Mouse (Mus musculus) lung, embryonic 14.5 days (tissue): ENCODE measurements at regions not wholly inside any gene's neighbourhood (a gene's known extent, or its start where the extent isn't known, plus 50 kb on each side); places are given as distances from the start of the nearest gene placed in this dataset.

Source experiments
- ATAC-seq: fragments of 200-750 bp; cut with Nextera tagmentation; 2 replicates; pipeline ENCODE4 v1.8.0; 2017; ENCODE audit warnings: mild to moderate bottlenecking, moderate TSS enrichment, moderate library complexity; ENCODE audit not compliant: insufficient read depth
- DNase-seq: peaks from one replicate; pipeline ENCODE4 v3.0.0-alpha.2; 2015
- H3K27ac ChIP-seq: fragments of 300-500 bp; sonication (generic); 2 replicates; pipeline ENCODE4 v1.5.1; 2014; ENCODE audit warnings: low read depth, mild to moderate bottlenecking, moderate library complexity
- H3K27me3 ChIP-seq: fragments of 300-500 bp; sonication (generic); 2 replicates; pipeline ENCODE4 v1.6.1; 2014; ENCODE audit warnings: low read length, control low read depth; ENCODE audit not compliant: insufficient read depth
- H3K36me3 ChIP-seq: fragments of 300-500 bp; sonication (generic); 2 replicates; pipeline ENCODE4 v1.6.1; 2014; ENCODE audit warnings: control low read depth; ENCODE audit not compliant: insufficient read depth
- H3K4me1 ChIP-seq: fragments of 300-500 bp; sonication (generic); 2 replicates; pipeline ENCODE4 v1.6.1; 2014; ENCODE audit warnings: antibody characterized with exemption, control low read depth; ENCODE audit not compliant: insufficient read depth
- H3K4me2 ChIP-seq: fragments of 300-500 bp; sonication (generic); 2 replicates; pipeline ENCODE4 v1.6.1; 2014; ENCODE audit warnings: mild to moderate bottlenecking
- H3K4me3 ChIP-seq: fragments of 300-500 bp; sonication (generic); 2 replicates; pipeline ENCODE4 v1.5.1; 2014; ENCODE audit warnings: low read depth, low read length
- H3K9ac ChIP-seq: fragments of 300-500 bp; sonication (generic); 2 replicates; pipeline ENCODE4 v1.6.1; 2014
- H3K9me3 ChIP-seq: fragments of 300-500 bp; sonication (generic); 2 replicates; pipeline ENCODE4 v1.6.1; 2016; ENCODE audit warnings: low read depth, low read length, control low read depth
- CTCF ChIP-seq: IDR thresholded peaks from 2 replicates; pipeline ENCODE4 v1.5.1; 2016; ENCODE audit warnings: antibody characterized with exemption, low read depth
- WGBS: fragments of 180-500 bp; shearing (Covaris S2); extraction: QIAGEN DNeasy Blood & Tissue Kit; methylation state at CpG from one replicate; pipeline ENCODE4 v1.1.7; 2014; 5-methylcytosine and 5-hydroxymethylcytosine counted together

DNA sequence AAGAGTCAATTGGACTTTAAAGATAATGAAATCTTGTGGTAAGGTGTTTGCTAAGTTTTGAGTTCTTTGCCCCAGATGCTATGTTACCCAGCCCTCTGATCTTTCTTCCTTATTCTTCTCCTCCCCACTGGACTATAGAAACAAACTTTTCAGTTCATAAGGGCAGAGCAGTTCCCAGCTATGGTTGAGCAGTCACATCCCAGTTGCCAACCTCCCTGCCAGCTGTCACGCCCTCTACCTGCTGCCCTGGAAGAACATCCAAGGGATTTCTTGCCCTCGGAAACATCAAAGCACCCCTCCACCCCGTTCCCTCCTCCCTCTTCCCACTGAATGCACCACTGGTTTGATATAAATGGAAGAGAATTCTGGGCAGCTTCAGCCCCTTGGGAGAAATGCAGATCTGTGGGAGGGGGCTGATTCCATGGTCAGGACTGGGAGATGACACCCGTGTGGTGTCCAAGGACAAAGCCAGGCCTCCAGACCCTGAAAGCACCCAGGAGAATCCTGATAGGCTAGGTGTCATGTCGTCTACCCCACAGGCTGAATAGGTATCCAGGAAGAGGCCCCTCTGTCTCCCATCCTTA lies 250.8 kb upstream of the Ubash3b start:
- Histone ChIP-seq H3K4me1 (no peaks in the 10 kb centered on the region), H3K9ac (no peak overlapping the region), H3K27ac (no peak overlapping the region), H3K9me3 (no peaks in the 10 kb centered on the region), H3K36me3 (no peaks in the 10 kb centered on the region), H3K27me3 (no peaks in the 10 kb centered on the region), H3K4me3 (no peak overlapping the region), H3K4me2 (no peak overlapping the region)
- TF ChIP-seq CTCF = no peak
- no peak for ATAC-seq
- WGBS = 47% methylated on average over 5 of the region's 5 CpGs
- no peak for DNase-seq

- Histone ChIP-seq H3K4me1 (no peaks in the 10 kb centered on the region), H3K9me3 (no peaks in the 10 kb centered on the region), H3K27me3 (no peaks in the 10 kb centered on the region), H3K9ac (no peak overlapping the region), H3K4me3 (no peak overlapping the region), H3K4me2 (no peak overlapping the region), H3K27ac (no peak overlapping the region), H3K36me3 (no peaks in the 10 kb centered on the region)
- TF ChIP-seq CTCF = no peak
- 33% methylated on average over 2 of the region's 2 CpGs for WGBS
- DNase-seq (no peak), ATAC-seq (no peak)
These were observed 246.8 kb upstream of the Ubash3b start for GRCm38 (mm10) chr9:41408301-41408700.

- H3K27me3 ChIP-seq = no peaks in the 10 kb centered on the region
- no peak overlapping the region for H3K4me3 ChIP-seq
- ATAC-seq (no peak), DNase-seq (no peak)
- H3K27ac ChIP-seq = no peak overlapping the region
- 43% methylated on average over 2 of the region's 2 CpGs for WGBS
- no peak overlapping the region for H3K9ac ChIP-seq
- H3K4me2 ChIP-seq = no peak overlapping the region
- TF ChIP-seq CTCF = no peak
- H3K9me3 ChIP-seq = no peaks in the 10 kb centered on the region
- no peaks in the 10 kb centered on the region for H3K36me3 ChIP-seq
- no peaks in the 10 kb centered on the region for H3K4me1 ChIP-seq
These were observed 245.6 kb upstream of the Ubash3b start for GRCm38 (mm10) chr9:41407078-41407477.

DNA sequence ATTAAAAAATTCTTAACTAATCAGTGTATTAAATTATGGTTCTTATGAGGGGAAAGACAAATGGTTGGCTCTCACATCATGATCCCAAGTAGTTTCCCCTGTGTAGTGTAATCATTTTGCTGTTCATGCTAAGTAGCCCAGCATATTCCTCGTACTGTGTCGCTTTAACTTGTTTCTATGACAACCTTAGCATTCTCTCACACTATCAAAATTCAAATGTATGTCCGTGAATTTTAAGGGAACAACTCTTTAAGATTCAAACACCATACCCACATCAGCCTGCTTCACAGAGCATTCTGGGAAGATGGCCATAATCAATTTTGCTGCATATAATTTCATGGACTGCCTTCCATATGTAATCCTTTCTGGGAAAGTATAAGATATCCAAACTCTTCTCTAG lies 241.4 kb upstream of the Ubash3b start:
- no peak for TF ChIP-seq CTCF
- H3K4me2 ChIP-seq = no peak overlapping the region
- no peak overlapping the region for H3K9ac ChIP-seq
- no peak overlapping the region for H3K27ac ChIP-seq
- no peaks in the 10 kb centered on the region for H3K4me1 ChIP-seq
- H3K27me3 ChIP-seq = no peaks in the 10 kb centered on the region
- ATAC-seq (no peak), DNase-seq (no peak)
- H3K9me3 ChIP-seq = no peaks in the 10 kb centered on the region
- 85% methylated on average over 3 of the region's 3 CpGs for WGBS
- H3K36me3 ChIP-seq = no peaks in the 10 kb centered on the region
- H3K4me3 ChIP-seq = no peak overlapping the region

- Histone ChIP-seq H3K4me3 (no peak overlapping the region), H3K36me3 (no peaks in the 10 kb centered on the region), H3K9me3 (no peaks in the 10 kb centered on the region), H3K4me2 (no peak overlapping the region), H3K4me1 (no peaks in the 10 kb centered on the region), H3K9ac (no peak overlapping the region), H3K27ac (no peak overlapping the region), H3K27me3 (no peaks in the 10 kb centered on the region)
- 70% methylated on average over 6 of the region's 6 CpGs for WGBS
- ATAC-seq = no peak
- DNase-seq = no peak
- TF ChIP-seq CTCF = no peak
These were observed 239.5 kb upstream of the Ubash3b start for GRCm38 (mm10) chr9:41400950-41401349.

GRCm38 (mm10) chr9:41395471-41395870 lies 234.0 kb upstream of the Ubash3b start:
- Histone ChIP-seq H3K27me3 (no peaks in the 10 kb centered on the region), H3K9me3 (no peaks in the 10 kb centered on the region), H3K4me1 (peaks cover 3% of the 10 kb centered on the region; the same call in 1 of the 2 replicates), H3K27ac (no peak overlapping the region), H3K36me3 (no peaks in the 10 kb centered on the region), H3K4me3 (no peak overlapping the region), H3K9ac (no peak overlapping the region), H3K4me2 (no peak overlapping the region)
- DNase-seq (no peak), ATAC-seq (no peak)
- 27% methylated on average over 4 of the region's 4 CpGs for WGBS
- TF ChIP-seq CTCF = no peak

GRCm38 (mm10) chr9:41391591-41392320 lies 230.3 kb upstream of the Ubash3b start:
- no peaks in the 10 kb centered on the region for H3K9me3 ChIP-seq
- no peaks in the 10 kb centered on the region for H3K36me3 ChIP-seq
- ATAC-seq (no peak), DNase-seq (no peak)
- 55% methylated on average over 6 of the region's 6 CpGs for WGBS
- no peak overlapping the region for H3K9ac ChIP-seq
- H3K27ac ChIP-seq = no peak overlapping the region
- H3K4me1 ChIP-seq = peaks cover 3% of the 10 kb centered on the region; the same call in 1 of the 2 replicates
- TF ChIP-seq CTCF = no peak
- no peaks in the 10 kb centered on the region for H3K27me3 ChIP-seq
- no peak overlapping the region for H3K4me2 ChIP-seq
- H3K4me3 ChIP-seq = no peak overlapping the region
